Mouse (Mus musculus): ENCODE results near the gene Rpl11.
"Not testable (repeated sequence)": the region's sequence is repeated elsewhere in the genome, so short reads cannot be mapped to it uniquely, and the experiment has no call there.

Gene Rpl11

GRCm38 (mm10) chr4:135981524-135982063 is 71.6 kb downstream of the Rpl11 start:
- in situ Hi-C loops (cut with MboI, MseI) = no loop called here

GRCm38 (mm10) chr4:135980223-135980622 is 73.0 kb downstream of the Rpl11 start:
- in situ Hi-C loops (cut with MboI, MseI) = not testable (repeated sequence)

Data from T-helper 2 cell (primary cell).